Mouse (Mus musculus) midbrain, embryonic 16.5 days (tissue): ENCODE results near the gene Col25a1. TPM values are rescaled to one million over a fixed set of nuclear protein-coding genes. Genes with fewer than 3 reads are reported as not detected.

Source experiments
- ATAC-seq: fragments of 200-750 bp; cut with Nextera tagmentation; 2 replicates; pipeline ENCODE4 v1.8.0; 2017; ENCODE audit warnings: moderate TSS enrichment
- H3K27ac ChIP-seq: fragments of 300-500 bp; sonication (generic); 2 replicates; pipeline ENCODE4 v1.5.1; 2014; ENCODE audit warnings: mild to moderate bottlenecking, low read length, mixed read lengths
- H3K27me3 ChIP-seq: fragments of 300-500 bp; sonication (generic); 2 replicates; pipeline ENCODE4 v1.6.1; 2014; ENCODE audit warnings: low read depth, low read length, mixed read lengths; ENCODE audit not compliant: control insufficient read depth, insufficient read depth
- H3K36me3 ChIP-seq: fragments of 300-500 bp; sonication (generic); 2 replicates; pipeline ENCODE4 v1.6.1; 2014; ENCODE audit warnings: mild to moderate bottlenecking, low read length, moderate library complexity, mixed read lengths; ENCODE audit not compliant: control insufficient read depth, insufficient read depth
- H3K4me1 ChIP-seq: fragments of 300-500 bp; sonication (generic); 2 replicates; pipeline ENCODE4 v1.6.1; 2014; ENCODE audit warnings: mild to moderate bottlenecking, low read length, mixed read lengths; ENCODE audit not compliant: control insufficient read depth, insufficient read depth
- H3K4me2 ChIP-seq: fragments of 300-500 bp; sonication (generic); 2 replicates; pipeline ENCODE4 v1.6.1; 2014; ENCODE audit warnings: mild to moderate bottlenecking, low read length, mixed read lengths
- H3K4me3 ChIP-seq: fragments of 300-500 bp; sonication (generic); 2 replicates; pipeline ENCODE4 v1.5.1; 2014; ENCODE audit warnings: low read depth, mild to moderate bottlenecking, low read length, moderate library complexity, mixed read lengths
- H3K9ac ChIP-seq: fragments of 300-500 bp; sonication (generic); 2 replicates; pipeline ENCODE4 v1.6.1; 2014; ENCODE audit warnings: low read depth, low read length, mixed read lengths
- H3K9me3 ChIP-seq: fragments of 300-500 bp; sonication (generic); replicated peaks from 2 replicates; pipeline ENCODE4 v1.6.1; 2014; ENCODE audit warnings: mild to moderate bottlenecking, low read length, mixed read lengths; ENCODE audit not compliant: control insufficient read depth, poor library complexity, severe bottlenecking
- WGBS: fragments of 180-500 bp; shearing (Covaris S2); extraction: QIAGEN DNeasy Blood & Tissue Kit; methylation state at CpG from one replicate; pipeline ENCODE4 v1.1.7; 2014; 5-methylcytosine and 5-hydroxymethylcytosine counted together
- polyA plus RNA-seq: library from polyadenylated mRNA; unstranded; fragments of >200 nt; fragmentation: Nextera tagmentation; extraction: Ambion mirVana; gene quantifications from 2 replicates; pipeline ENCODE4 v1.2.1, GENCODE M21; 2015

Col25a1 gene
- polyA plus RNA-seq, 1 experiment from 2014 or later, result 15.1 TPM

GRCm38 (mm10) chr3:130378626-130379025 is 247.3 kb downstream of the Col25a1 start:
- Histone ChIP-seq H3K9me3 (no peaks in the 10 kb centered on the region), H3K9ac (no peak overlapping the region), H3K27ac (no peak overlapping the region), H3K4me3 (no peak overlapping the region), H3K36me3 (no peaks in the 10 kb centered on the region), H3K27me3 (no peaks in the 10 kb centered on the region), H3K4me2 (no peak overlapping the region), H3K4me1 (no peaks in the 10 kb centered on the region)
- WGBS, result 46% methylated on average over 9 of the region's 9 CpGs
- no peak for ATAC-seq

- Histone ChIP-seq H3K4me1 (no peaks in the 10 kb centered on the region), H3K27me3 (no peaks in the 10 kb centered on the region), H3K4me3 (no peak overlapping the region), H3K9me3 (no peaks in the 10 kb centered on the region), H3K27ac (no peak overlapping the region), H3K9ac (no peak overlapping the region), H3K4me2 (no peak overlapping the region), H3K36me3 (no peaks in the 10 kb centered on the region)
- ATAC-seq, result no peak
- WGBS, result 69% methylated on average over 5 of the region's 5 CpGs
Observed at GRCm38 (mm10) chr3:130380299-130380845, 249.1 kb downstream of the Col25a1 start.

- no peak overlapping the region for H3K4me3 ChIP-seq
- no peaks in the 10 kb centered on the region for H3K27me3 ChIP-seq
- WGBS, result 97% methylated on average over 5 of the region's 5 CpGs
- H3K27ac ChIP-seq, result no peak overlapping the region
- no peaks in the 10 kb centered on the region for H3K4me1 ChIP-seq
- no peak for ATAC-seq
- no peak overlapping the region for H3K9ac ChIP-seq
- H3K9me3 ChIP-seq, result no peaks in the 10 kb centered on the region
- H3K36me3 ChIP-seq, result no peaks in the 10 kb centered on the region
- H3K4me2 ChIP-seq, result no peak overlapping the region
Observed at GRCm38 (mm10) chr3:130381691-130382090, 250.4 kb downstream of the Col25a1 start.

DNA sequence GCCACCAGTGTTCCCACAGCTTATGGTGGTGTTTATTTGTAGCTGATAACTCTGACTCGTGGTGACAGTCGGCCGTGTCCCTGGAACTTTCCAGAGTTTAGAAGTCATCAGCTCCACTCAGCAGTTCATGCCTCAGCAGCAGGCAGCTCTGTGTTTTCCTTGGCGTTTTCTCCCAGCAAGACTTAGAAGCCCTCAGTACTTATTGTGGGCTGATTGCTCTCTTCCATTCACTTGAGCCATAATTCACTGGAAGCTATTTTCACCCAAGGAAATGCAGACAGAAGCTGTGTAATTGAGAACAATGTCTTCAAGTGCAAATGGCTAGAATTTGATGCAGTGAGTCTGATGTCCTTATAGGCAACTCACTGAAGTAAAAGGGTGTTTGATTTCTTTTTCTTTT is 254.6 kb downstream of the Col25a1 start:
- no peaks in the 10 kb centered on the region for H3K36me3 ChIP-seq
- 72% methylated on average over 4 of the region's 4 CpGs for WGBS
- H3K9ac ChIP-seq, result no peak overlapping the region
- ATAC-seq, result no peak
- H3K27ac ChIP-seq, result no peak overlapping the region
- no peak overlapping the region for H3K4me3 ChIP-seq
- H3K4me1 ChIP-seq, result no peaks in the 10 kb centered on the region
- H3K9me3 ChIP-seq, result no peaks in the 10 kb centered on the region
- no peak overlapping the region for H3K4me2 ChIP-seq
- H3K27me3 ChIP-seq, result no peaks in the 10 kb centered on the region

GRCm38 (mm10) chr3:130387156-130387555 is 255.9 kb downstream of the Col25a1 start:
- Histone ChIP-seq H3K4me1 (no peaks in the 10 kb centered on the region), H3K9me3 (no peaks in the 10 kb centered on the region), H3K27me3 (no peaks in the 10 kb centered on the region), H3K4me2 (no peak overlapping the region), H3K27ac (no peak overlapping the region), H3K9ac (no peak overlapping the region), H3K36me3 (no peaks in the 10 kb centered on the region), H3K4me3 (no peak overlapping the region)
- no peak for ATAC-seq
- 85% methylated on average over 4 of the region's 4 CpGs for WGBS

DNA sequence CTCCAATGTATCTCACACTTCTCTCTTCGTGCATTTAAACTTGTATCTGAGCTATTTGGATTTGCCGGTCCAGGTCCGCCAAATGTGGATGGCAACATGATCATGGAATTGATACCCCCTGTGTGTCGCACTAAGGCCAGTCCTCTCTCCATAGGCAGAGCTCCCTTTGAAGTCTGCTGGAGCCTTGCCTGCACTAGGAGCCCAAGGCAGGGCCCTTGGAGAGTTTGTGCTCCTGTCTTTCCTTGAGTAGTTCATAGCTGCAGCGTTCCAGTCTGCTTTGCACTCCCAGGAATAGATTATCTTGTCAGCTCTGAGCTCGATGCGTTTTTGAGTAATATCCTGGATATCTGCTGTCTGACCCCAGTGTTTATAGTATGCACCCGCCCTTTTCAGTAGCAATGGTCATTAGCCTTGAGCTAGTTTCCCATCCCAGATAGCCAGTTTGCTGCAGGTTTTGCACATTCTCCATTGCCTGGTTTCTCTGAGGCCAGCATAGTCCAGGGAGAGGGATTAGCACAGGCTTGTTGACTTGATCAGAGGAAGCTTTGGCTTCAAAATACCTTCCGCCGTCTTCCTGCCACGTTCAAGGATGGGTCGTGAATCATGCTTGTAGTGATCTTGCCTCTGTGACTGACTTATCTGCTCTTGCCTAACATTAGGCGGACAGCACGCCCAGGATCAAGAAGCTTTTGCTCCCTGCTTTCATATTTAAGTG is 258.1 kb downstream of the Col25a1 start:
- Histone ChIP-seq H3K27me3 (no peaks in the 10 kb centered on the region), H3K9me3 (no peaks in the 10 kb centered on the region), H3K27ac (no peak overlapping the region), H3K4me1 (no peaks in the 10 kb centered on the region), H3K36me3 (no peaks in the 10 kb centered on the region), H3K4me2 (no peak overlapping the region), H3K9ac (no peak overlapping the region), H3K4me3 (no peak overlapping the region)
- no peak for ATAC-seq
- 80% methylated on average over 14 of the region's 14 CpGs for WGBS

GRCm38 (mm10) chr3:130396636-130397035 is 265.3 kb downstream of the Col25a1 start:
- no peak for ATAC-seq
- no peaks in the 10 kb centered on the region for H3K27me3 ChIP-seq
- no peak overlapping the region for H3K9ac ChIP-seq
- no peak overlapping the region for H3K4me3 ChIP-seq
- no peaks in the 10 kb centered on the region for H3K9me3 ChIP-seq
- no peak overlapping the region for H3K27ac ChIP-seq
- H3K4me1 ChIP-seq, result peaks cover 2% of the 10 kb centered on the region
- H3K36me3 ChIP-seq, result no peaks in the 10 kb centered on the region
- no peak overlapping the region for H3K4me2 ChIP-seq

GRCm38 (mm10) chr3:130400716-130401559 is 269.6 kb downstream of the Col25a1 start:
- no peak overlapping the region for H3K9ac ChIP-seq
- H3K4me3 ChIP-seq, result no peak overlapping the region
- 66% methylated on average over 13 of the region's 13 CpGs for WGBS
- no peak overlapping the region for H3K4me2 ChIP-seq
- no peak for ATAC-seq
- no peaks in the 10 kb centered on the region for H3K36me3 ChIP-seq
- H3K9me3 ChIP-seq, result no peaks in the 10 kb centered on the region
- H3K27me3 ChIP-seq, result no peaks in the 10 kb centered on the region
- no peak overlapping the region for H3K27ac ChIP-seq
- H3K4me1 ChIP-seq, result peaks cover 10% of the 10 kb centered on the region

DNA sequence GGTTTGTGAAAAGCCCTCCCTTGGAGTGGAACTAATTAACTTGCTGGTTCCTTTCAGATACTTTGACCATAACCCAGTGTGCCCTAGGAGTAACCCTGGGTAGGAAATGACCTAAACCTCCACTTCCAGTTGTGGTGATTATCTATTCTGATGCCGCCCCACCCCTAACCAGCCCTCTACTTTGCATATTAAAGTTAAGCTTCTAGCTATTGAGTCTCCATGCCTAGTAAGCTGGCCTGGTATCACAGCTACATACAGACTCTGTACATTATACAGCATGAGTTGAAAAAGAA is 270.2 kb downstream of the Col25a1 start:
- H3K27me3 ChIP-seq, result no peaks in the 10 kb centered on the region
- no peaks in the 10 kb centered on the region for H3K9me3 ChIP-seq
- H3K4me1 ChIP-seq, result peaks cover 10% of the 10 kb centered on the region
- no peak overlapping the region for H3K4me3 ChIP-seq
- no peak overlapping the region for H3K27ac ChIP-seq
- ATAC-seq, result no peak
- 35% methylated on average over 1 of the region's 1 CpGs for WGBS
- no peak overlapping the region for H3K4me2 ChIP-seq
- H3K9ac ChIP-seq, result no peak overlapping the region
- no peaks in the 10 kb centered on the region for H3K36me3 ChIP-seq
